Mouse (Mus musculus): ENCODE measurements around the gene Gm9857. TPM values are rescaled to one million over a fixed set of nuclear protein-coding genes. Genes with fewer than 3 reads are reported as not detected.

Gm9857 gene
- not detected in 4 replicates for total RNA-seq (2023; ENCODE audit: inconsistent age)

GRCm38 (mm10) chr3:108940001-108940633 is at the start of gene Gm9857:
Gene Gm9857 (minus strand): TSS chr3:108940445.

GRCm38 (mm10) chr3:108939573-108939972 is 672 bp downstream of the Gm9857 start, which contains the start of gene Henmt1:
Gene Henmt1 (plus strand): TSS chr3:108939873.

GRCm38 (mm10) chr3:108911548-108912413 is 28.5 kb downstream of the Gm9857 start, which contains the start of gene Prpf38b:
Gene Prpf38b (minus strand): TSS chr3:108911727.

Other genes starting within 250 kb of the Gm9857 start
- 0.27 to 2.0 TPM in 2 of 4 replicates, not detected in the others for gene Gpsm2, start 218.1 kb downstream of the Gm9857 start, total RNA-seq (2023; ENCODE audit: inconsistent age)
- not detected in 4 replicates for gene Aknad1, start 200.8 kb downstream of the Gm9857 start, total RNA-seq (2023; ENCODE audit: inconsistent age)
- gene Stxbp3, start 99.9 kb downstream of the Gm9857 start, total RNA-seq (2023; ENCODE audit: inconsistent age): 65.6 to 82.9 TPM (median 74.6 TPM) in 4 replicates
- gene Fndc7, start 50.4 kb downstream of the Gm9857 start, total RNA-seq (2023; ENCODE audit: inconsistent age): 0.93 to 2.3 TPM (median 1.5 TPM) in 4 replicates
- gene Prpf38b, start 28.7 kb downstream of the Gm9857 start, total RNA-seq (2023; ENCODE audit: inconsistent age): 231 to 260 TPM (median 255 TPM) in 4 replicates
- gene Henmt1, start 572 bp downstream of the Gm9857 start, total RNA-seq (2023; ENCODE audit: inconsistent age): not detected in 4 replicates
- 6.8 to 8.0 TPM (median 7.4 TPM) in 4 replicates for gene Fam102b, start 87.2 kb upstream of the Gm9857 start, total RNA-seq (2023; ENCODE audit: inconsistent age)
- gene Slc25a54, start 140.0 kb upstream of the Gm9857 start, total RNA-seq (2023; ENCODE audit: inconsistent age): not detected in 4 replicates
- gene Slc25a24, start 182.7 kb upstream of the Gm9857 start, total RNA-seq (2023; ENCODE audit: inconsistent age): 2.6 to 4.6 TPM (median 3.6 TPM) in 4 replicates

Data from B cell, adult (primary cell).